Mouse (Mus musculus) layer of hippocampus, postnatal 25 days (tissue): Measurements from ENCODE around the gene Zfp882. TPM values are rescaled to one million over a fixed set of nuclear protein-coding genes. Genes with fewer than 3 reads are reported as not detected.
A peak's percentile ranks its signal among the peaks of the same experiment; 100 is the strongest.
"Not testable (repeated sequence)": the region's sequence is repeated elsewhere in the genome, so short reads cannot be mapped to it uniquely, and the experiment has no call there.

Experiments used
- DNase-seq, 2 experiments: peaks; one replicate each; pipeline ENCODE4 v3.0.0; 2022; ENCODE audit warnings: mixed read lengths in 2 of 2, low spot score in 1 of 2; ENCODE audit errors: extremely low spot score in 1 of 2
- total RNA-seq, 2 experiments: library from RNA; stranded (reverse); gene quantifications; 2 replicates each; pipeline ENCODE4 v1.2.3; 2021

The Zfp882 gene
- total RNA-seq, result 10 to 100 TPM; 13.4 to 13.9 TPM

DNA sequence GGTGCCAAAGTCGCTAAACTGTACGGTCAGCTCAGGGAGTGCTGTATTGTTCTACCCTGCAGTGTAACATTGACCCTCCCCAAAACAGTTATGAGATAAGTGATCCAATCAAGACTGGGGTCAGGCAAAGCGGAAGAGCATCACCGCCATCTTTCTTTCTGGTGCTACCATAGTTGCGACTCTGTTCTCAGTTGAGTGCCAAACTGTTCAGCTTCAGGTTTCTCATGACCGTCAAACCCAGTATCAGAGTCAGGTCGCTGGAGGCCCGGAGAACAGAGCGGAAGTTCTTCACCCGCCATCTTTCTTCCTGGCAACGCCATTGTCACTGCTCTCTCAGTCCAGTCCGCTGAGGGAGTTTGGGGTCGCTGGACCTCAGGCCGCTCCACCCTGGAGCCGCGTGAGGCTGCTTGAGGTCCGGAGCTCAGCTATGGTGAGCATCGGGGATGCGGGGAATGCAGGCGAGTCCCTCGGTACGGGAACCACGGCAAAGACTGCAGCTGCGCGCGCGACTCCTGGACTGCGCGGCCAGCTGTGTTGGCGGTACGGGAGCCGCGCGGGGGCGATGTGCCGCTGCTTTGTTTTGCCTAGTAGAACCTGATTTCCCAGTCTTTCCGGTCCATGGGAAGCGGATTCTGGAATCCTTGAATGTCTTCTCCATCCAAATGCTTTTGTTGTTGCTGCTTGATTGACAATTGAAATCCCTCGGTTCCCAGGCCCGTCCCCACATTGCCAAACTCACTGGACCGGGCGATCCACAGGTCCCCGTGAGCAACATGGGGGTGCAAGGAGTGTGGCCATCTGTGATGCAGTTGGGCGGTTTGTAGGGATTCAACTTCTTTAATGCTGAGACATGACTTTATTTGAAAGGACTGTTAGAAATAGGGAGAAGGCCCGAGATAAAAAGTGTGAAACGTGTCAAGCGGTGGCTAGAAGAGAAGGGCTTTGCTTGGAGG, at the start of gene Zfp882, which contains the start of gene Zfp617:
TSS of gene Zfp882 (plus strand) at position 300 of the 953 bp plus-strand sequence.
TSS of gene Zfp617 (plus strand) at position 327 of the 953 bp plus-strand sequence.
- peak; percentile 72 to 89 for DNase-seq

DNA sequence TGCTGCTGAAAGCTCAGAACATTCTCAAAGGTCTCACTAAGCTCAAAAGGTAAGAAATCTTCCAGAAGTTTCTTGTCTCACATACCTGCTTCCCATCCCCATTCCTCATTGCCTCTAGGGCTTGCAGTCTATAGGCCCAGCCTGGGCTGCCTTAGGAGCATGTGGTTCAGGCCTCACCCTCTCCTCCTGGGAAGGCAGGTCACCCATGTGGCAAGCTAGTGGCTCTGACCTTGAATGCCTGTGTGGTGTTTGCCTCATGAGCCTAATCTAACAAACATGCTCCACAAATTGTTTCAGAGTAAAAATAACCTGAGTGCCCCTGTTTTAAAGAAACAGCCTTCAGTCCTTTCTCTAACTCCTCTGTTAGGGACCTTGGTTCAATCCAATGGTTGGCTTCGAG, 46.9 kb upstream of the Zfp882 start:
- not testable (repeated sequence) for DNase-seq

DNA sequence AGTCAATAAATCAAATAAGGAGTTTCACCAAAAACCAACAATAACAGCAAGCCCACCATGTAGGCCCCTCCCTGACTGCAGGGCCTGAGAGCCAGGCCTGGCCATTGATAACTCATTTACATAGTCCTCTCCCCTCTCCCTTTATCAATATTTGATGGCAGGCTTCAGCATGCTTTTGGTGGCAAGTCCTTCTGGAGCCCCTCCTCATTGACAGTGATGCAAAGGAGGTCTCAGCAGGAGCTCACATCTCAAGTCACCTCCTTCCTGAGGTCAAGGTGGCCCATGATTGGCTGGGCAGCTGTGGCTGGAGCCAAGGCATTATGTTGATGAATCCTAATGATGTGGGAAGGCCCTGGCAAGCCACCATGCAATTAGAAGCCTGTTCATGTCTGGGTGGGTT, 46.4 kb upstream of the Zfp882 start:
- not testable (repeated sequence) for DNase-seq

DNA sequence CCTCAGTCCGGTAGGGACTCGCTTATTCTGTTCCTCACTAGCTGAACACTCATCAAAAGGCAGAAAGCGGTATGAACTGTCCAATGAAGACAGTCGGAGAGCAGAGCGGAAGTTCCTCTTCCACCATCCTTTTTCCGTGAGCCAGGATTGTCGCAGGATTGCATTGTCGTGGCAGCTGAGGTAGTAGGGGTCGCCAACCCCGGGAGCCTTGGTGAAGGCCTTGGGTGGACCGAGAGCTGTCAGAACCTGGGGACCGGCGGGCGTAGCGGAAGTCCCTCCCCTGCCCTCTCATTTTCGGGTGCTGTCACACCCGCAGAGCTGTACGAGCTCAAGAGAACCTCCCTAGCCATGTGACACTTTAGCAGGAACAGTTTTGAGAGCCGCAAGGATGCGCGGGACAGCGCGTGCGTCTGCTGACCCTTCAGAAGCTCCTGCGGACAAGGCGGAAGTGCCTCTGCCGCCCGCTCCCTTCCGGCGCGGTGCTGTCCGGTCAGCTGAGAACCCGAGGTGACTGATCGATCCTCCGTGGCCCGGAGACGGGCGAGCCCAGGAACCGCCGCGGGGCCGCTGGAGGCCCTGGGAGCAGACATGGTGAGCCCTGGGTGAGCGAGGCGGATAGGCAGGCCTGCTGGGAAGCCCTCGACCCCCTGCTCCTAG, 26.7 kb upstream of the Zfp882 start, which contains the start of gene Zfp709:
TSS of gene Zfp709 (plus strand) at position 402 of the 657 bp plus-strand sequence.
- peak; percentile 35 to 56 for DNase-seq

DNA sequence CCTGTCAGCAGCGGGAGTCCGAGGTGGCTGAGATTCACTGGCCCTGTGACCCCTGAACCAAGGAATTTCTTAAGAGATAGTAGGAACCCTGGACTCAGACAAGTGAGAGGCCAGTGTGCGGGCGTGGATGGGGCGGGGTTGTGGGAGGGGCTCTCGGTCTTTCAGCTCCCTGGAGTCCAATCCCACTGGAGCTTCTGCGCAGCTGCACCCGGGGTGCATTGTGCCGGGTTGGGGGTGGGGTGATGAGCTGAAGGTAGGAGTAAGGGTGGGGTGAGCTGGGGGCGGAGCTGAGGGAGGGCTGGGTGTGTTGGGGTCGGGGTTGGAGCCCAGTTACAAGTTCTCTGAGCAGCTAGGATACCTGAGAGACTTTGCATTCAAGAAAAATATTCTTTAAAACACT, 7.7 kb upstream of the Zfp882 start:
- DNase-seq, result not testable (repeated sequence)

DNA sequence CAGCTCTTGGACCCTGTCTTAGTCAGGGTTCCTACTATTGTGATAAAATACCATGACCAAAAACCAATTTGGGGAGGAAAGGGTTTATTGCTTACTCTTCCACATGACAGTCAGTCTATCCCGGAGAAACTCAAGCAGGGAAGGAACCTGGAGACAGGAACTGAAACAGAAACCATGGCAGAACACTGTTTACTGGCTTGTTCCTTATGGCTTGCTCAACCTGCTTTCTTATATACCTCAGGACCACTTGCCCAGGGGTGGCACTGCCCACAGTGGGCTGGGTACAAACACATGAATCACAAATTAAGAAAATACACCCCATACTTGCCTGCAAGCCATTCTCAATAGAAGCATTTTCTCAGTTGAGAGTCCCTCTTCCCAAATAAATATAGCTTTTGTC, 5.3 kb upstream of the Zfp882 start:
- not testable (repeated sequence) for DNase-seq

DNA sequence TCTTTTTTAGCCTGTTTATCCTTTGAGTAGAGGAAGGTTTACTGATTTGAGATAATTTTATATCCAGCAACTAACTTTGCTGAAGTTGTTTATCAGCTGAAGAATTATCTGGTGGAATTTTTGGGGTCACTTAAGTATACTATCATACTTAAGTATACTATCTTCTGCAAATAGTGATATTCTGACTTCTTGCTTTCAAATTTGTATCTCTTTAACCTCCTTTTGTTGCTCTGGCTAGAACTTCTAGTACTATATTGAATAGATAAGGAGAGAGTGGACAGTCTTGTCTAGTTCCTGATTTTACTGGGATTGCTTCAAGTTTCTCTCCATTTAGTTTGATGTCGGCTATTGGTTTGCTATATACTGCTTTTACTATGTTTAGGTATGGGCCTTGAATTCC, 1.6 kb upstream of the Zfp882 start:
- no peak for DNase-seq

DNA sequence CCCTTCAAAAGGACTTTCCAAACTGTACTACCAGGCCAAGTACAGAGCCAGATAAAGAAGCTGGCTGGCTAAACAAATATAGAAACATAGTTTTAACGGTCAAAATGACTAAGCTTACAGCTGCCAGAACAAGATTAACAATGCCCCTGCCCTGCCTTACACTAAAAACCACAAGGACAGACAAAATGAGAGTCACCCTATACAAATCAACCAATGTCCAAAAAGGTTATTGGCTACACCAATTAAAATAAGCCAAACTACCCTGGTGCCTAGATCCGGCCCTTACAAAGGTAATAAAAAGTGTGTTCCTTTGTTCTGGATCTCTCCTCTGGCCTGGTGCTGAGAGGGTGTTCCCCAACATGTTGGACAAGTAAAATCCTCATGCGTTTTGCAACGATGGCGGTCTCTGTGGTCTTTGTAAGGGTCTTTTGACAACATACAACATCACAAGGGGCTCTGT, 580 bp upstream of the Zfp882 start:
- no peak for DNase-seq

DNA sequence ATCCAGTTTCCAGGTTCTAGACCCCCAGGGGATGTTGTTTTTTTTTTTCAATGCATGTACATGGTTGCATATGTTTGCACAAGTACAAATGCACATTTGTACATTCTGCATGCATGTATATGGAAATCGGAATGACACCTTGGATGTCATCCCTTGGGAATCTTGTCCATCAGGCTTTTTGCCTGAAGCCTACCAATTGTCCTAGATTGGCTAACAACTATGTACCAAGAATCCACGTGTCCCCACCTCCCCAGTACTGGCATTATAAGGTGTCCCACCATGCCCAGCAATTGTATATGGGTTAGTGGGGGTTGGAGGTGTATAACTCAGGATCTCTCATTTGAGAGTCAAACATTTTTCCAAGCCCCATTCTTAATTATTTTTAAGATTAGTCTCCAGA, 3.9 kb downstream of the Zfp882 start:
- no peak for DNase-seq

DNA sequence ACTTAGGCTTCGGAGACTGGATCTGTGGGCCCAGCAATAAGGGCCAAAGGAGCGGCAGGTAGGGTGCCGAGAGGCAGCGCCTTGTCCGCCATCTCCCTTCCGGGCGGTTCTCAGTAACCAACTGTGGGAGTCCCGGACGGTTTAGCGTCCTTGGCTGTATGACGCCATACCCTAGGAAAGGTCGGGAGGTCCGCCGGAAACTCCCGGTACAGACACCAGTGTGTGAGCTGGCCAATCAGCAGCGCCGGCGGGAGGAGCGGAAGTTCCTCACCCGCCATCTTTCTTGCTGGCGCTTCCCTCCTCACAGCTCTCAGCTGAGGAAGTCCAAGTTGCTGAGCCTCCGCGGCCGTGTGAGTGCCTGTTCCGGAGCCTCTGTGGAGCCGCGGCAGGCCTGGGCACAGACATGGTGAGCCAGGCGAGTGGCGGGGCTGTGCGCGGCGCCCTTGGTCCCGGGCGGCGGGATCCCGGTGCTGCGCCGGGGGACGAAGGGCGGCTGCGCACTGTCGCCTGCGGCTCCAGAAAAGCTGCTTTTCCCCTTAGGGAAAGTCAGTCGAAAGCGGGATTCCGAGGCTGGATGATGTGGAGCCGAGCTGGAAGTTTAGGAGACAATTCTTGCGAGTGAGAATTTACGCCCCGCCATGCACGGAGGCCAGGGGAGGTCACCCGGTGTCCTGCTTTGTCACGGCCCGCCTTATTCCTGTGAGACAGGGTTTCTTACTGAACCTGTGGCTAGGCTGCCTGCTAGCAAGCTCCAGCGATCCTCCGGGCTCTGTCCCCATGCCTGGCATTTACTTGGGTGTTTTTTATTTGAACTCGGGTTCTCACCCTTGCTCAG, 14.4 kb downstream of the Zfp882 start:
- peak; percentile 82 to 86 for DNase-seq

DNA sequence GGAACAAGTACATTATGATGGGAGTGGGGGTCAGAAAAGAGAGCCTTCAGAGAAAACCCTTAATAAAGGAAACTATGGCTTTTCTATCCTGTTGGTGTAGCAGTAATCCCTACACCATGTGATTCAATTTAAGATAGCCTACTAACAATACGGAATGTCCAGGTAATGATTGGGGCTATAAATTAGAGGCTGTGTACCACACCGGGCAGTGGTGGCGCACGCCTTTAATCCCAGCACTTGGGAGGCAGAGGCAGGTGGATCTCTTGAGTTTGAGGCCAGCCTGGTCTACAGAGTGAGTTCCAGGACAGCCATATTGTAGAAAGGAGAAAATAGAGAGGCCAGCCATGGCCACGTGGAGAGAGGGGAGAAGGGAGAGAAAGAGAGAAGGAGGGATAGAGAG, 17.4 kb downstream of the Zfp882 start:
- no peak for DNase-seq

DNA sequence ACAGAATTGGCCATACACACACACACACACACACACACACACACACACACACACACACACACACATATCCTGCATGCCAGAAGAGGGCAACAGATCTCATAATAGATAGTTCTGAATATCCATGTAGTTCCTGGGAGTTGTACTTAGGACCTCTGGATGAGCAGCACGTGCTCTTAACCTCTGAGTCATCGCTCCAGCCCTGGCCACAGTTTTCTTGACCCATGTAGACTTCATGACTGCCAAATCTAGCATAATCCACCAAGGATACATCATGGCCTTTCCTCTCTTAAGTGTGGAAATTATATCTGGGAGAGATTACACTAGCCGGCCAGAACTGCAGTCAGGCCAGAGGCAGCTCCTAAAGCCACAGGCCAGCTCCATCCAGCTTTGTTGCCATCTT, 18.1 kb downstream of the Zfp882 start:
- DNase-seq, result no peak

DNA sequence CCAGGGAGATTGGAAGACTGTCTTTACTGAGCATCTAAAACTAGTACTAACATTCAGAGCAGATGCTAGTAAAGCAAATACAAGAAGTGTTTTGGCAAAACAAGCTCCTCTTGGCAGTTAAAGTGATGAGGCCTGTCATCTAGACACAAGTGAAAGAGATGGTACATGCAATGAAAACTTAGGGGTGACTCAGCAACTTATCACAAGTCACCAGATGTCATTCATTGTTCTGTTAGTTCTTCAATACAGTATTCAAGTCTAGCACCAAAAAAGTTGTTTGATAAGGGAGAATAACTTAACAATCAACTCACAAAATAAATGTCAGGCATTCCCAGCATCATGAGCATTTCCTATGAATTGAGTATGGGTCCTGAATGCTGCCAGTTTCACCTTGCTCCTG, 19.4 kb downstream of the Zfp882 start:
- DNase-seq, result no peak

DNA sequence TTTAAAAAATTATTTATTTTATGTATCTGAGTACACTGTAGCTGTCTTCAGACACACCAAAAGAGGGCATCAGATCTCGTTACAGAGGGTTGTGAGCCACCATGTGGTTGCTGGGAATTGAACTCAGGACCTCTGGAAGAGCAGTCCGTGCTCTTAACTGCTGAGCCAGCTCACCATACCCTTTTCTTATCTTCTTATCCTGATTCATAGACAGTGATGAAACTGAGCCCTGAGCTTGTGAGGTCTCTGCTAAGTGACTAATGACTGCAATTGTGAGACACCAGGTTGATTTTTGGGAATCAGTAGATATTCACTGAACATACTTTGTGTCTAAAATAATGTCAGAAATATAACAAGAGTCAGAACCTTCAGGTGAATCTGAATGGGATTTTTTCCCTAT, 29.6 kb downstream of the Zfp882 start:
- DNase-seq, result not testable (repeated sequence)

DNA sequence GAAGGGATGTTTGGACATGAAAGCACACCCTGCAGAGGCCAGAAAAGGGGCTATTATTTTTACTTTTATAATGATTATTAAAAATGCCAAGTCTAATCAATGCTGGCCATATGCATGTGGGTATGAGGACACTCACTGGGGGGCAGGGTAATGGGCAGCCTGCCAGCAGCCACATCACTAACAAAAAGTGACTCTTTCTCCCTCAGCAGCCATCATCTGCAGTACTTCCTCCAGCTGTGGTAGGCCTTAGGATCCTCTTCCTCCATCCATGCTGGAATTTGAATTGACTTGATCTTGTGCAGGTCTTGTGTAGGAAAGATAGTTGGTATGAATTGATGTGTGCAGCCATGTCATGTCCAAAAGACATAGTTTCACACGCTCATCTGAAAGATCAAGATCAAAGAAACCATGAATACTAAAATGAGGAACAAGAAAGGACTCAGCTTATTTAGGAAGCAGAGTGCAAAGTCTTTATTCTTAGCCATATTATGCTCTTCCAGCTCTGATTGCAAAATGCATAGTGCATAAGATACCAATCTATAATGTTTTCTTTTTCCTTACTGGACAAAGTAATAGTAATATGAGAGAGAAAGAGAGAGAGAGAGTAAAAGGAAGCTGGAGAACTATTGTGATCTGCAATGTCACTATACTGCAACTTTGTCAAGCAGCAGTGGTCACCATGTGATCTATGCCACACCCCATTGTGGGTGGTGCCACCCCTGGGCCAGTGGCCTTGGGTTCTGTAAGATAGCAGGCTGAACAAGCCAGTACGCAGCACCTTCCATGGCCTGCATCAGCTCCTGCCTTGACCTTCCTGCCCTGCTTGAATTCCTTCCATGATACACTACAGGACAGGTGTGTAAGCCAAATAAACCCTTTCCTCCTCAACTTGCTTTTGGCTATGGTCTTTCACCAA, 32.1 kb downstream of the Zfp882 start:
- no peak for DNase-seq

DNA sequence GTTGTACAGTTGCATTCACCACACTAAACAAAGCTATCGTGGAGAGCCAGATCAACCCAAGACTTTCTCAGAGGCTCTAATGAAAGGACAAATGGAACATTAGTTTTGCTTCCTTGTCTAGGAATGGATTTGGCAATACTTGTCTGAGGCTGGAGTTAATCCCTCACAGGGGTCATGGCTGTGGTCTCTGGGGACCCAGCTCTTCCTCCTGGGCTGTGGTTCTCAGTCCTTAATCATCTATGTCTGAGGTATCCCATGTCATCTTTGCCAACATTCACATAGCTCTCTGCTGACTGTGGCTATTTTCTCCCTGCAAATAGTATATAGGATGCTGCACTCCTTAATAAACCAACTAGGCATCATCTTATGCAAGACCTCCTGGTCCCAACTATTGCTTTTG, 33.4 kb downstream of the Zfp882 start:
- DNase-seq, result no peak

DNA sequence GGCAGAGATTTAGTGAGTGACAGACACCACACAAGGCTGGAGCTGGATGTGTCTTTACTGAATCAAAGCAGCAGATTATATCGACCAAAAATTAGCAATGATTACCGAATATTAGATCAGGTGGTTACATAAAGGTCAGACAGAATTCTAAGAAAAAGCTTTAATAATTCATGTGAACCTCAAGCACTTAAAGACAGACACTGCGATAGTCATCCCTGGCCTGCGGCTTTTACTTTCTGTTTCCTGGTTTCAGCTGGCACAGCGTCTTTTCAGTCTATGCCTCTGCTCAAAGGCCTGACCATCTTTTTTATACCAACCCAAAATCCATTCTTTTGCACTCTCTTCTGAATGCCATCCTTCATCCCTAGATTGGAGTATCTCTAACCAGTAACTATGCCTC, 40.2 kb downstream of the Zfp882 start:
- DNase-seq, result no peak

DNA sequence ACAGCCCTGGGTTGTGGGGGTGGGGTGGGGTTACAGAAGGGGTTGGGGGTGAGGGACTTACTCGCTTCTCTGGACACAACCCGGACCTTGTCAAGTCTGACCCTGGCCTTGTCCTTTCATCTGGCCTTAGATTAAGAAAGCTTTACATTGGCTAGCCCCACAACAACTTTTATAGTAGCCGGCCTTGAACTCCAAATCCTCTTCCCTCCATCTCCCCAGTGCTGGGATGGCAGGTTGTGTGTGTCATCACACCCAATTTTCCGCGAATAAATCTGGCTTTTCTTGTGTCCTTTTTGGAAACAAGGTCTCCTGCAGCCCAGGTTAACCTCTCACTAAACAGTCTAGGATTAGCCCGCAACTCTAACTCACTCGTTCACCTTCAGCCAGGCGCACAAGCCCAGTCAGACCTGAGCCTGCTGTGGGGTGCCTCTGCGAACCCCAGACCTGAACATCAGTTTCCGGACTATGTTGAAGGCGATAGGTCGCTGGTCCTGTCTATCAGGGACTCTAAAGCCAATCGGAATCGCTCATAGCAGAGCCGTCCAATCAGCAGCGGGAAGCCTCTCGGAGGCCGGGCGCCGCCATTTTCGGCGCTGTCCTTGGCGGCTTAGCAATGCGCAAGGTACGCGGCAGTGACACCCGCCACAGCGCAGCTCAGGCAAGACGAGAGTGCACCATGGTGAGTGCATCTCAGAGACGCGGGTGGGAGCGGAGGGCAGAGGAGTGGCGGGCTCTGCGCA, 42.2 kb downstream of the Zfp882 start, which contains the start of gene Zfp961:
TSS of gene Zfp961 (plus strand) at position 557 of the 740 bp plus-strand sequence.
- DNase-seq, result peak; percentile 93 to 99
